Mouse (Mus musculus): ENCODE measurements around the gene Islr.

Islr gene

GRCm38 (mm10) chr9:58196610-58197567 is 7.2 kb downstream of the Islr start:
- no peak for DNase-seq

- no peak for DNase-seq
These were observed 8.0 kb downstream of the Islr start for GRCm38 (mm10) chr9:58196141-58196540.

GRCm38 (mm10) chr9:58195671-58196070 is 8.4 kb downstream of the Islr start:
- DNase-seq: no peak

- no peak for DNase-seq
These were observed 9.9 kb downstream of the Islr start for GRCm38 (mm10) chr9:58194222-58194621.

GRCm38 (mm10) chr9:58184456-58184855 is 19.6 kb downstream of the Islr start:
- DNase-seq: no peak

GRCm38 (mm10) chr9:58179390-58179789 is 24.7 kb downstream of the Islr start:
- DNase-seq: no peak

- no peak for DNase-seq
These were observed 26.9 kb downstream of the Islr start for GRCm38 (mm10) chr9:58177165-58177564.

- no peak for DNase-seq
These were observed 28.2 kb downstream of the Islr start for GRCm38 (mm10) chr9:58175745-58176487.

- DNase-seq: no peak
These were observed 29.3 kb downstream of the Islr start for GRCm38 (mm10) chr9:58174818-58175251.

- no peak for DNase-seq
These were observed 31.2 kb downstream of the Islr start for GRCm38 (mm10) chr9:58172863-58173262.

GRCm38 (mm10) chr9:58169426-58169825 is 34.7 kb downstream of the Islr start:
- DNase-seq: no peak

GRCm38 (mm10) chr9:58168880-58169279 is 35.2 kb downstream of the Islr start:
- no peak for DNase-seq

- no peak for DNase-seq
These were observed 38.3 kb downstream of the Islr start for GRCm38 (mm10) chr9:58165779-58166178.

GRCm38 (mm10) chr9:58163146-58163545 is 41.0 kb downstream of the Islr start:
- DNase-seq: no peak

- no peak for DNase-seq
These were observed 41.9 kb downstream of the Islr start for GRCm38 (mm10) chr9:58162173-58162572.

- DNase-seq: no peak
These were observed 43.8 kb downstream of the Islr start for GRCm38 (mm10) chr9:58160315-58160714.

GRCm38 (mm10) chr9:58159855-58160254 is 44.3 kb downstream of the Islr start:
- DNase-seq: no peak

GRCm38 (mm10) chr9:58158541-58159311 is 45.4 kb downstream of the Islr start:
- no peak for DNase-seq

GRCm38 (mm10) chr9:58157838-58158237 is 46.3 kb downstream of the Islr start:
- DNase-seq: no peak

GRCm38 (mm10) chr9:58156819-58157560 is 47.1 kb downstream of the Islr start:
- DNase-seq: no peak

- no peak for DNase-seq
These were observed 48.7 kb downstream of the Islr start for GRCm38 (mm10) chr9:58155366-58155765.

- DNase-seq: no peak
These were observed 51.0 kb downstream of the Islr start for GRCm38 (mm10) chr9:58153095-58153494.

Data from cerebellum, adult 9-10 months (tissue).